Mouse (Mus musculus) spleen, adult 2 months (tissue): ENCODE measurements around the gene Ehd4.

Source experiments
- CTCF ChIP-seq: fragments of 200-500 bp; IDR thresholded peaks from 2 replicates; pipeline ENCODE4 v1.5.1; 2011; ENCODE audit warnings: mild to moderate bottlenecking, inconsistent platforms; ENCODE audit not compliant: insufficient read depth, insufficient read length, insufficient replicate concordance; ENCODE audit errors: extremely low read depth
- POLR2A ChIP-seq: fragments of 200-500 bp; IDR thresholded peaks from 2 replicates; pipeline ENCODE4 v1.6.1; 2011; ENCODE audit warnings: low read depth, low read length, inconsistent platforms

DNA sequence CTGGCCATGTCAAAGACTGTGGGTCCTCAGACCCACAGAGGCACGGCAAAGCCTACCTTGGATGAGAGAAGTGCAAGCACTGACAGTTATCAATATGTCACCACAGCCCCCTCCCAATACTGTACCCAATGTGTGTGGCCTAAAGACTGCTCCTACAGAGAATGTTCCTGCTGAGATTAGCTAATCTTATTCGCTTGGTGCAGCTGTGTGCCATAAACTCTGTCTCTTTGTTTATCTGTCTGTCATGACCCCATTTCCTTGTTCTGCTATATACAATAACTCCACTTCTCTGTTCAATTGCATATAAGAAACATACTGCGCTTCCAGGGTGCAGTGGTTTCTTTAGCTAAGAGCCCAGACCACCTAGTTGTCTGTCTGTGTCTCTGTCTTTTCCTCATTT, 48.5 kb downstream of the Ehd4 start:
- no peak for TF ChIP-seq CTCF
- no peak for TF ChIP-seq POLR2A
